In genomic region chr2:92400682-92401081, GRCm38 (mm10) we compare ENCODE assay signal across 8 mouse cellular contexts. TPM values are rescaled to one million over a fixed set of nuclear protein-coding genes. Genes with fewer than 3 reads are reported as not detected.
DNase-seq lines count a peak whose midpoint lies in the region; ATAC-seq and TF ChIP-seq lines count a peak whose summit lies in the region.

No protein-coding gene starts in this region.

- peaks cover 8% of the 10 kb centered on the region for H3K4me1 ChIP-seq in kidney, embryonic 16.5 days (ENCODE audit: insufficient read depth, low read length)
- peaks cover 16% of the 10 kb centered on the region; the same call in 1 of the 2 replicates for H3K4me1 ChIP-seq in cortical plate, adult 2 months (ENCODE audit: control insufficient read depth, insufficient read depth, low read length)
- peaks cover 30% of the 10 kb centered on the region for H3K4me1 ChIP-seq in hindbrain, embryonic 14.5 days (replicated peaks; ENCODE audit: control insufficient read depth, insufficient read depth, low read length)
- peaks cover 30% of the 10 kb centered on the region for H3K4me1 ChIP-seq in midbrain, embryonic 15.5 days
- H3K4me1 ChIP-seq in thymus, adult 2 months (replicated peaks; ENCODE audit: control insufficient read depth, insufficient read depth, low read length): peaks cover 5% of the 10 kb centered on the region; the same call in 1 of the 2 replicates

- H3K27me3 ChIP-seq in kidney, embryonic 16.5 days (ENCODE audit: insufficient read depth, low read length): no peaks in the 10 kb centered on the region
- H3K27me3 ChIP-seq in hindbrain, embryonic 14.5 days (ENCODE audit: control insufficient read depth, insufficient read depth, low read length): no peaks in the 10 kb centered on the region
- H3K27me3 ChIP-seq in midbrain, embryonic 15.5 days (replicated peaks): no peaks in the 10 kb centered on the region
- peaks cover 5% of the 10 kb centered on the region for H3K27me3 ChIP-seq in thymus, adult 2 months (ENCODE audit: control insufficient read depth, insufficient read depth, low read length)

- intact Hi-C loops in gastrocnemius, postnatal 36 days (cut with DNase I): no loop called here

- H3K4me3 ChIP-seq in kidney, embryonic 16.5 days (ENCODE audit: low read length): peak overlapping the region; percentile 58
- peak overlapping the region; percentile 93 for H3K4me3 ChIP-seq in cortical plate, adult 2 months (ENCODE audit: insufficient read depth, low read length)
- H3K4me3 ChIP-seq in hindbrain, embryonic 14.5 days (replicated peaks; ENCODE audit: low read length): peak overlapping the region; percentile 84
- H3K4me3 ChIP-seq in midbrain, embryonic 15.5 days: peak overlapping the region; percentile 83
- no peak overlapping the region for H3K4me3 ChIP-seq in thymus, adult 2 months (ENCODE audit: control insufficient read depth, insufficient read depth, low read length)

- ATAC-seq in kidney, embryonic 16.5 days (ENCODE audit: low FRiP score, low TSS enrichment): no peak; the same call in 1 of the 2 replicates
- ATAC-seq in hindbrain, embryonic 14.5 days (ENCODE audit: low FRiP score): peak; percentile 19
- peak; percentile 19 for ATAC-seq in midbrain, embryonic 15.5 days (replicated peaks)

- peak overlapping the region; percentile 77 for H3K9ac ChIP-seq in kidney, embryonic 16.5 days (replicated peaks; ENCODE audit: low read length)
- H3K9ac ChIP-seq in hindbrain, embryonic 14.5 days: peak overlapping the region; percentile 94
- peak overlapping the region; percentile 95 for H3K9ac ChIP-seq in midbrain, embryonic 15.5 days

- DNase-seq in kidney, postnatal 14 days: no peak
- DNase-seq in hindbrain, embryonic 14.5 days (ENCODE audit: low spot score): no peak
- DNase-seq in gastrocnemius, postnatal 36 days: no peak
- DNase-seq in thymus, adult 2 months: no peak
- no peak for DNase-seq in embryo, embryonic 10 days (ENCODE audit: low spot score)

- H3K4me2 ChIP-seq in kidney, embryonic 16.5 days (replicated peaks; ENCODE audit: low read depth, low read length): peak overlapping the region; percentile 91
- peak overlapping the region; percentile 78 for H3K4me2 ChIP-seq in hindbrain, embryonic 14.5 days (replicated peaks)
- peak overlapping the region; percentile 67 for H3K4me2 ChIP-seq in midbrain, embryonic 15.5 days

- 3% methylated on average over 22 of the region's 22 CpGs for WGBS in kidney, embryonic 16.5 days
- 3% methylated on average over 17 of the region's 22 CpGs for WGBS in hindbrain, embryonic 14.5 days
- 2% methylated on average over 20 of the region's 22 CpGs for WGBS in midbrain, embryonic 15.5 days
- WGBS in thymus, adult 2 months: 19% methylated on average over 22 of the region's 22 CpGs

- H3K27ac ChIP-seq in kidney, embryonic 16.5 days (ENCODE audit: low read length): no peak overlapping the region
- peak overlapping the region; percentile 89 for H3K27ac ChIP-seq in cortical plate, adult 2 months (ENCODE audit: insufficient read depth, low read length)
- H3K27ac ChIP-seq in hindbrain, embryonic 14.5 days: peak overlapping the region; percentile 81
- H3K27ac ChIP-seq in midbrain, embryonic 15.5 days: peak overlapping the region; percentile 82
- no peak overlapping the region for H3K27ac ChIP-seq in thymus, adult 2 months (ENCODE audit: control insufficient read depth, insufficient read depth, low read length)

- H3K36me3 ChIP-seq in kidney, embryonic 16.5 days (ENCODE audit: insufficient read depth, low read length): peaks cover 12% of the 10 kb centered on the region; the same call in 1 of the 2 replicates
- H3K36me3 ChIP-seq in hindbrain, embryonic 14.5 days (replicated peaks; ENCODE audit: control insufficient read depth, insufficient read depth): peaks cover 25% of the 10 kb centered on the region
- peaks cover 12% of the 10 kb centered on the region; the same call in 1 of the 2 replicates for H3K36me3 ChIP-seq in midbrain, embryonic 15.5 days (replicated peaks)
- no peaks in the 10 kb centered on the region for H3K36me3 ChIP-seq in thymus, adult 2 months (ENCODE audit: control insufficient read depth, insufficient read depth, low read length)

- no peak for TF ChIP-seq POLR2A in cortical plate, adult 2 months (IDR thresholded peaks at IDR 0.05; ENCODE audit: extremely low read depth, insufficient read depth, low read length)
- TF ChIP-seq POLR2A in thymus, adult 2 months (IDR thresholded peaks at IDR 0.05; ENCODE audit: control insufficient read depth, extremely low read depth, insufficient read depth, low read length, poor library complexity): no peak

- no peak for TF ChIP-seq CTCF in cortical plate, adult 2 months (IDR thresholded peaks at IDR 0.05; ENCODE audit: extremely low read depth, insufficient read depth, low read length)
- TF ChIP-seq CTCF in thymus, adult 2 months (IDR thresholded peaks at IDR 0.05; ENCODE audit: borderline replicate concordance, control insufficient read depth, extremely low read depth, insufficient read depth, low read length, poor library complexity): no peak

- no peaks in the 10 kb centered on the region for H3K9me3 ChIP-seq in kidney, embryonic 16.5 days (ENCODE audit: low read length)
- no peaks in the 10 kb centered on the region for H3K9me3 ChIP-seq in hindbrain, embryonic 14.5 days (ENCODE audit: control insufficient read depth, low read length)
- no peaks in the 10 kb centered on the region for H3K9me3 ChIP-seq in midbrain, embryonic 15.5 days

RNA-seq across cellular contexts. Expression of gene Mapk8ip1, which starts 0.4 kb away (rescaled TPM):
- polyA plus RNA-seq in kidney, embryonic 16.5 days (2015; fragmentation: Nextera tagmentation; extraction: Ambion mirVana): 28.9 and 30.4 TPM in 2 replicates
- 320 and 321 TPM in 2 replicates for polyA plus RNA-seq in cortical plate, adult 2 months (2012; rRNA removed)
- polyA plus RNA-seq in hindbrain, embryonic 14.5 days (2014; fragmentation: Nextera tagmentation; extraction: Ambion mirVana): 68.8 and 74.5 TPM in 2 replicates
- 155 and 165 TPM in 2 replicates for polyA plus RNA-seq in midbrain, embryonic 15.5 days (2015; fragmentation: Nextera tagmentation; extraction: Ambion mirVana)
- total RNA-seq in gastrocnemius, postnatal 36 days (2021): 1 to 10 TPM; 6.9 to 7.2 TPM
- 10.6 and 11.4 TPM in 2 replicates for polyA plus RNA-seq in thymus, adult 2 months (2012; rRNA removed)

RNA-seq across cellular contexts. Expression of gene 1700029I15Rik, which starts 18.3 kb away (rescaled TPM):
- 3.1 and 4.4 TPM in 2 replicates for polyA plus RNA-seq in kidney, embryonic 16.5 days (2015; fragmentation: Nextera tagmentation; extraction: Ambion mirVana)
- 4.2 and 4.4 TPM in 2 replicates for polyA plus RNA-seq in cortical plate, adult 2 months (2012; rRNA removed)
- 2.9 and 4.2 TPM in 2 replicates for polyA plus RNA-seq in hindbrain, embryonic 14.5 days (2014; fragmentation: Nextera tagmentation; extraction: Ambion mirVana)
- 7.6 and 8.4 TPM in 2 replicates for polyA plus RNA-seq in midbrain, embryonic 15.5 days (2015; fragmentation: Nextera tagmentation; extraction: Ambion mirVana)
- total RNA-seq in gastrocnemius, postnatal 36 days (2021): under 1 TPM; 0.81 to 0.99 TPM
- 6.4 and 9.0 TPM in 2 replicates for polyA plus RNA-seq in thymus, adult 2 months (2012; rRNA removed)

RNA-seq across cellular contexts. Expression of gene Large2, which starts 26.0 kb away (rescaled TPM):
- 34.9 and 35.8 TPM in 2 replicates for polyA plus RNA-seq in kidney, embryonic 16.5 days (2015; fragmentation: Nextera tagmentation; extraction: Ambion mirVana)
- 0.31 and 0.59 TPM in 2 replicates for polyA plus RNA-seq in cortical plate, adult 2 months (2012; rRNA removed)
- polyA plus RNA-seq in hindbrain, embryonic 14.5 days (2014; fragmentation: Nextera tagmentation; extraction: Ambion mirVana): 2.0 and 2.4 TPM in 2 replicates
- polyA plus RNA-seq in midbrain, embryonic 15.5 days (2015; fragmentation: Nextera tagmentation; extraction: Ambion mirVana): 1.5 and 1.9 TPM in 2 replicates
- under 1 TPM; 0.52 to 0.84 TPM for total RNA-seq in gastrocnemius, postnatal 36 days (2021)
- polyA plus RNA-seq in thymus, adult 2 months (2012; rRNA removed): 10.4 and 13.9 TPM in 2 replicates

RNA-seq across cellular contexts. Expression of gene Pex16, which starts 26.2 kb away (rescaled TPM):
- polyA plus RNA-seq in kidney, embryonic 16.5 days (2015; fragmentation: Nextera tagmentation; extraction: Ambion mirVana): 29.8 and 35.7 TPM in 2 replicates
- polyA plus RNA-seq in cortical plate, adult 2 months (2012; rRNA removed): 45.5 and 50.3 TPM in 2 replicates
- polyA plus RNA-seq in hindbrain, embryonic 14.5 days (2014; fragmentation: Nextera tagmentation; extraction: Ambion mirVana): 32.7 TPM in 2 replicates
- polyA plus RNA-seq in midbrain, embryonic 15.5 days (2015; fragmentation: Nextera tagmentation; extraction: Ambion mirVana): 41.3 and 47.5 TPM in 2 replicates
- total RNA-seq in gastrocnemius, postnatal 36 days (2021): 10 to 100 TPM; 14.1 to 23.0 TPM
- polyA plus RNA-seq in thymus, adult 2 months (2012; rRNA removed): 76.1 and 78.0 TPM in 2 replicates

RNA-seq across cellular contexts. Expression of gene Cry2, which starts 33.2 kb away (rescaled TPM):
- polyA plus RNA-seq in kidney, embryonic 16.5 days (2015; fragmentation: Nextera tagmentation; extraction: Ambion mirVana): 21.7 and 24.5 TPM in 2 replicates
- polyA plus RNA-seq in cortical plate, adult 2 months (2012; rRNA removed): 99.9 and 108 TPM in 2 replicates
- 34.6 and 35.5 TPM in 2 replicates for polyA plus RNA-seq in hindbrain, embryonic 14.5 days (2014; fragmentation: Nextera tagmentation; extraction: Ambion mirVana)
- polyA plus RNA-seq in midbrain, embryonic 15.5 days (2015; fragmentation: Nextera tagmentation; extraction: Ambion mirVana): 47.5 and 49.0 TPM in 2 replicates
- 10 to 100 TPM; 16.9 to 21.9 TPM for total RNA-seq in gastrocnemius, postnatal 36 days (2021)
- polyA plus RNA-seq in thymus, adult 2 months (2012; rRNA removed): 16.2 and 19.6 TPM in 2 replicates

Comparison
In these comparisons a context has a peak if more than half of its experiments do, and no peak if none do; other contexts are left out.
1. H3K27ac ChIP-seq: peak in cortical plate, adult 2 months (single experiment), hindbrain, embryonic 14.5 days (single experiment) and midbrain, embryonic 15.5 days (single experiment); none in kidney, embryonic 16.5 days (single experiment) and thymus, adult 2 months (single experiment).
2. Peak in every context shown above with its lines, with median percentiles within 50 percentile points of each other: H3K4me2 ChIP-seq and H3K9ac ChIP-seq.